Mouse (Mus musculus): ENCODE data around the gene Srgap1. TPM values are rescaled to one million over a fixed set of nuclear protein-coding genes. Genes with fewer than 3 reads are reported as not detected.

The Srgap1 gene
- polyA plus RNA-seq, 1 experiment from 2014 or later: 11.6 TPM

GRCm38 (mm10) chr10:121897835-121898370 is 149.2 kb downstream of the Srgap1 start:
- no peak overlapping the region for H3K4me2 ChIP-seq
- no peaks in the 10 kb centered on the region for H3K36me3 ChIP-seq (ENCODE audit: control insufficient read depth, insufficient read depth, low read length)
- ATAC-seq (ENCODE audit: low FRiP score) (peak; percentile 59), DNase-seq (ENCODE audit: low spot score, missing footprints) (no peak)
- H3K27me3 ChIP-seq (ENCODE audit: control insufficient read depth, insufficient read depth, low read length): no peaks in the 10 kb centered on the region
- no peaks in the 10 kb centered on the region for H3K9me3 ChIP-seq (ENCODE audit: control insufficient read depth, low read length)
- H3K27ac ChIP-seq (ENCODE audit: low read depth, low read length): no peak overlapping the region
- H3K4me1 ChIP-seq (ENCODE audit: control insufficient read depth, insufficient read depth, low read length): no peaks in the 10 kb centered on the region
- H3K4me3 ChIP-seq (ENCODE audit: low read depth, low read length): no peak overlapping the region
- no peak overlapping the region for H3K9ac ChIP-seq (ENCODE audit: low read length)
- 94% methylated on average over 2 of the region's 2 CpGs for WGBS

GRCm38 (mm10) chr10:121891390-121892067 is 155.6 kb downstream of the Srgap1 start:
- H3K9ac ChIP-seq (ENCODE audit: low read length): no peak overlapping the region
- DNase-seq (ENCODE audit: low spot score, missing footprints): no peak
- no peak for ATAC-seq (ENCODE audit: low FRiP score)
- no peak overlapping the region for H3K27ac ChIP-seq (ENCODE audit: low read depth, low read length)
- H3K36me3 ChIP-seq (ENCODE audit: control insufficient read depth, insufficient read depth, low read length): no peaks in the 10 kb centered on the region
- WGBS: 89% methylated on average over 13 of the region's 13 CpGs
- no peak overlapping the region for H3K4me2 ChIP-seq
- no peaks in the 10 kb centered on the region for H3K9me3 ChIP-seq (ENCODE audit: control insufficient read depth, low read length)
- H3K4me1 ChIP-seq (ENCODE audit: control insufficient read depth, insufficient read depth, low read length): peaks cover 6% of the 10 kb centered on the region
- no peaks in the 10 kb centered on the region for H3K27me3 ChIP-seq (ENCODE audit: control insufficient read depth, insufficient read depth, low read length)
- no peak overlapping the region for H3K4me3 ChIP-seq (ENCODE audit: low read depth, low read length)

GRCm38 (mm10) chr10:121890061-121890460 is 157.1 kb downstream of the Srgap1 start:
- Histone ChIP-seq H3K4me3 (ENCODE audit: low read depth, low read length) (no peak overlapping the region), H3K27ac (ENCODE audit: low read depth, low read length) (no peak overlapping the region), H3K4me1 (ENCODE audit: control insufficient read depth, insufficient read depth, low read length) (peaks cover 20% of the 10 kb centered on the region), H3K9ac (ENCODE audit: low read length) (no peak overlapping the region), H3K36me3 (ENCODE audit: control insufficient read depth, insufficient read depth, low read length) (no peaks in the 10 kb centered on the region), H3K9me3 (ENCODE audit: control insufficient read depth, low read length) (no peaks in the 10 kb centered on the region), H3K4me2 (no peak overlapping the region), H3K27me3 (ENCODE audit: control insufficient read depth, insufficient read depth, low read length) (no peaks in the 10 kb centered on the region)
- DNase-seq (ENCODE audit: low spot score, missing footprints): no peak
- WGBS: 66% methylated on average over 6 of the region's 6 CpGs
- no peak for ATAC-seq (ENCODE audit: low FRiP score)

- Histone ChIP-seq H3K9me3 (ENCODE audit: control insufficient read depth, low read length) (no peaks in the 10 kb centered on the region), H3K27ac (ENCODE audit: low read depth, low read length) (no peak overlapping the region), H3K9ac (ENCODE audit: low read length) (no peak overlapping the region), H3K4me2 (no peak overlapping the region), H3K4me1 (ENCODE audit: control insufficient read depth, insufficient read depth, low read length) (peaks cover 31% of the 10 kb centered on the region), H3K36me3 (ENCODE audit: control insufficient read depth, insufficient read depth, low read length) (no peaks in the 10 kb centered on the region), H3K27me3 (ENCODE audit: control insufficient read depth, insufficient read depth, low read length) (no peaks in the 10 kb centered on the region), H3K4me3 (ENCODE audit: low read depth, low read length) (no peak overlapping the region)
- no peak for ATAC-seq (ENCODE audit: low FRiP score)
- WGBS: 37% methylated on average over 6 of the region's 6 CpGs
- no peak for DNase-seq (ENCODE audit: low spot score, missing footprints)
These were observed 160.3 kb downstream of the Srgap1 start for GRCm38 (mm10) chr10:121886805-121887204.

GRCm38 (mm10) chr10:121885512-121886218 is 161.4 kb downstream of the Srgap1 start:
- Histone ChIP-seq H3K9ac (ENCODE audit: low read length) (no peak overlapping the region), H3K4me2 (peak overlapping the region; percentile 10), H3K36me3 (ENCODE audit: control insufficient read depth, insufficient read depth, low read length) (no peaks in the 10 kb centered on the region), H3K4me3 (ENCODE audit: low read depth, low read length) (no peak overlapping the region), H3K9me3 (ENCODE audit: control insufficient read depth, low read length) (no peaks in the 10 kb centered on the region), H3K4me1 (ENCODE audit: control insufficient read depth, insufficient read depth, low read length) (peaks cover 31% of the 10 kb centered on the region), H3K27me3 (ENCODE audit: control insufficient read depth, insufficient read depth, low read length) (no peaks in the 10 kb centered on the region), H3K27ac (ENCODE audit: low read depth, low read length) (peak overlapping the region; percentile 46)
- ATAC-seq (ENCODE audit: low FRiP score) (peak; percentile 51), DNase-seq (ENCODE audit: low spot score, missing footprints) (peak; percentile 95)
- WGBS: 4% methylated on average over 9 of the region's 9 CpGs

GRCm38 (mm10) chr10:121882461-121882860 is 164.7 kb downstream of the Srgap1 start:
- H3K4me1 ChIP-seq (ENCODE audit: control insufficient read depth, insufficient read depth, low read length): peaks cover 31% of the 10 kb centered on the region
- DNase-seq (ENCODE audit: low spot score, missing footprints) (peak; percentile 86), ATAC-seq (ENCODE audit: low FRiP score) (peak; percentile 62)
- no peak overlapping the region for H3K27ac ChIP-seq (ENCODE audit: low read depth, low read length)
- H3K27me3 ChIP-seq (ENCODE audit: control insufficient read depth, insufficient read depth, low read length): no peaks in the 10 kb centered on the region
- WGBS: 31% methylated on average over 6 of the region's 6 CpGs
- H3K9me3 ChIP-seq (ENCODE audit: control insufficient read depth, low read length): no peaks in the 10 kb centered on the region
- H3K4me3 ChIP-seq (ENCODE audit: low read depth, low read length): no peak overlapping the region
- no peak overlapping the region for H3K4me2 ChIP-seq
- H3K9ac ChIP-seq (ENCODE audit: low read length): no peak overlapping the region
- no peaks in the 10 kb centered on the region for H3K36me3 ChIP-seq (ENCODE audit: control insufficient read depth, insufficient read depth, low read length)

GRCm38 (mm10) chr10:121878855-121879254 is 168.3 kb downstream of the Srgap1 start:
- no peak for DNase-seq (ENCODE audit: low spot score, missing footprints)
- no peak for ATAC-seq (ENCODE audit: low FRiP score)
- WGBS: 63% methylated on average over 7 of the region's 7 CpGs
- no peak overlapping the region for H3K9ac ChIP-seq (ENCODE audit: low read length)
- H3K27me3 ChIP-seq (ENCODE audit: control insufficient read depth, insufficient read depth, low read length): no peaks in the 10 kb centered on the region
- H3K4me1 ChIP-seq (ENCODE audit: control insufficient read depth, insufficient read depth, low read length): peaks cover 6% of the 10 kb centered on the region; the same call in 1 of the 2 replicates
- H3K9me3 ChIP-seq (ENCODE audit: control insufficient read depth, low read length): no peaks in the 10 kb centered on the region
- no peak overlapping the region for H3K27ac ChIP-seq (ENCODE audit: low read depth, low read length)
- H3K4me2 ChIP-seq: no peak overlapping the region
- no peaks in the 10 kb centered on the region for H3K36me3 ChIP-seq (ENCODE audit: control insufficient read depth, insufficient read depth, low read length)
- H3K4me3 ChIP-seq (ENCODE audit: low read depth, low read length): no peak overlapping the region

GRCm38 (mm10) chr10:121877906-121878305 is 169.2 kb downstream of the Srgap1 start:
- Histone ChIP-seq H3K27me3 (ENCODE audit: control insufficient read depth, insufficient read depth, low read length) (no peaks in the 10 kb centered on the region), H3K27ac (ENCODE audit: low read depth, low read length) (no peak overlapping the region), H3K9me3 (ENCODE audit: control insufficient read depth, low read length) (no peaks in the 10 kb centered on the region), H3K4me3 (ENCODE audit: low read depth, low read length) (no peak overlapping the region), H3K4me1 (ENCODE audit: control insufficient read depth, insufficient read depth, low read length) (peaks cover 6% of the 10 kb centered on the region; the same call in 1 of the 2 replicates), H3K9ac (ENCODE audit: low read length) (no peak overlapping the region), H3K36me3 (ENCODE audit: control insufficient read depth, insufficient read depth, low read length) (no peaks in the 10 kb centered on the region), H3K4me2 (no peak overlapping the region)
- DNase-seq (ENCODE audit: low spot score, missing footprints) (no peak), ATAC-seq (ENCODE audit: low FRiP score) (no peak)
- 81% methylated on average over 9 of the region's 9 CpGs for WGBS

- WGBS: 74% methylated on average over 4 of the region's 4 CpGs
- Histone ChIP-seq H3K36me3 (ENCODE audit: control insufficient read depth, insufficient read depth, low read length) (peaks cover 13% of the 10 kb centered on the region; the same call in 1 of the 2 replicates), H3K27me3 (ENCODE audit: control insufficient read depth, insufficient read depth, low read length) (no peaks in the 10 kb centered on the region), H3K4me3 (ENCODE audit: low read depth, low read length) (no peak overlapping the region), H3K9ac (ENCODE audit: low read length) (no peak overlapping the region), H3K27ac (ENCODE audit: low read depth, low read length) (no peak overlapping the region), H3K4me1 (ENCODE audit: control insufficient read depth, insufficient read depth, low read length) (no peaks in the 10 kb centered on the region), H3K4me2 (no peak overlapping the region), H3K9me3 (ENCODE audit: control insufficient read depth, low read length) (no peaks in the 10 kb centered on the region)
- DNase-seq (ENCODE audit: low spot score, missing footprints): no peak
- no peak for ATAC-seq (ENCODE audit: low FRiP score)
These were observed 174.0 kb downstream of the Srgap1 start for GRCm38 (mm10) chr10:121873063-121873489.
